Mouse (Mus musculus): ENCODE measurements around the gene Ifna15. TPM values are rescaled to one million over a fixed set of nuclear protein-coding genes. Genes with fewer than 3 reads are reported as not detected.

The Ifna15 gene
- polyA plus RNA-seq, 1 experiment from 2014 or later = not detected

Other genes starting within 250 kb of the Ifna15 start
- 2.1 and 2.5 TPM in 2 replicates for gene Hacd4, start 119.3 kb downstream of the Ifna15 start, polyA plus RNA-seq (2016; fragmentation: Nextera tagmentation; extraction: Ambion mirVana)
- gene Ifnb1, start 35.5 kb downstream of the Ifna15 start, polyA plus RNA-seq (2016; fragmentation: Nextera tagmentation; extraction: Ambion mirVana) = not detected in 2 replicates
- not detected in 2 replicates for gene Ifna14, start 13.6 kb upstream of the Ifna15 start, polyA plus RNA-seq (2016; fragmentation: Nextera tagmentation; extraction: Ambion mirVana)
- gene Ifna9, start 34.1 kb upstream of the Ifna15 start, polyA plus RNA-seq (2016; fragmentation: Nextera tagmentation; extraction: Ambion mirVana) = not detected in 2 replicates
- not detected in 2 replicates for gene Ifna12, start 45.1 kb upstream of the Ifna15 start, polyA plus RNA-seq (2016; fragmentation: Nextera tagmentation; extraction: Ambion mirVana)
- gene C87499, start 76.2 kb upstream of the Ifna15 start, polyA plus RNA-seq (2016; fragmentation: Nextera tagmentation; extraction: Ambion mirVana) = not detected in 2 replicates
- 0.24 TPM in 1 of 2 replicates, not detected in the other for gene Ifna13, start 86.2 kb upstream of the Ifna15 start, polyA plus RNA-seq (2016; fragmentation: Nextera tagmentation; extraction: Ambion mirVana)
- gene Ifna16, start 118.7 kb upstream of the Ifna15 start, polyA plus RNA-seq (2016; fragmentation: Nextera tagmentation; extraction: Ambion mirVana) = not detected in 2 replicates
- gene Ifna2, start 125.7 kb upstream of the Ifna15 start, polyA plus RNA-seq (2016; fragmentation: Nextera tagmentation; extraction: Ambion mirVana) = not detected in 2 replicates
- not detected in 2 replicates for gene Ifnab, start 133.1 kb upstream of the Ifna15 start, polyA plus RNA-seq (2016; fragmentation: Nextera tagmentation; extraction: Ambion mirVana)
- 1.1 and 1.5 TPM in 2 replicates for gene Gm26566, start 163.6 kb upstream of the Ifna15 start, polyA plus RNA-seq (2016; fragmentation: Nextera tagmentation; extraction: Ambion mirVana)
- 82.7 and 106 TPM in 2 replicates for gene Klhl9, start 164.2 kb upstream of the Ifna15 start, polyA plus RNA-seq (2016; fragmentation: Nextera tagmentation; extraction: Ambion mirVana)
- gene Gm13271, start 196.6 kb upstream of the Ifna15 start, polyA plus RNA-seq (2016; fragmentation: Nextera tagmentation; extraction: Ambion mirVana) = 0.33 TPM in 1 of 2 replicates, not detected in the other
- 0.40 and 0.54 TPM in 2 replicates for gene Gm13283, start 201.9 kb upstream of the Ifna15 start, polyA plus RNA-seq (2016; fragmentation: Nextera tagmentation; extraction: Ambion mirVana)
- gene Gm13290, start 215.6 kb upstream of the Ifna15 start, polyA plus RNA-seq (2016; fragmentation: Nextera tagmentation; extraction: Ambion mirVana) = 0.74 and 0.94 TPM in 2 replicates
- not detected in 2 replicates for gene Gm13289, start 218.7 kb upstream of the Ifna15 start, polyA plus RNA-seq (2016; fragmentation: Nextera tagmentation; extraction: Ambion mirVana)
- not detected in 2 replicates for gene Gm13272, start 221.6 kb upstream of the Ifna15 start, polyA plus RNA-seq (2016; fragmentation: Nextera tagmentation; extraction: Ambion mirVana)
- 0.16 and 0.39 TPM in 2 replicates for gene Ifnz, start 223.9 kb upstream of the Ifna15 start, polyA plus RNA-seq (2016; fragmentation: Nextera tagmentation; extraction: Ambion mirVana)
- not detected in 2 replicates for gene Gm13276, start 227.5 kb upstream of the Ifna15 start, polyA plus RNA-seq (2016; fragmentation: Nextera tagmentation; extraction: Ambion mirVana)
- gene Gm13277, start 230.4 kb upstream of the Ifna15 start, polyA plus RNA-seq (2016; fragmentation: Nextera tagmentation; extraction: Ambion mirVana) = not detected in 2 replicates
- not detected in 2 replicates for gene Gm13278, start 233.3 kb upstream of the Ifna15 start, polyA plus RNA-seq (2016; fragmentation: Nextera tagmentation; extraction: Ambion mirVana)
- not detected in 2 replicates for gene Gm13275, start 236.2 kb upstream of the Ifna15 start, polyA plus RNA-seq (2016; fragmentation: Nextera tagmentation; extraction: Ambion mirVana)
- not detected in 2 replicates for gene Gm13279, start 239.2 kb upstream of the Ifna15 start, polyA plus RNA-seq (2016; fragmentation: Nextera tagmentation; extraction: Ambion mirVana)
- 0.28 and 0.48 TPM in 2 replicates for gene Gm13285, start 241.4 kb upstream of the Ifna15 start, polyA plus RNA-seq (2016; fragmentation: Nextera tagmentation; extraction: Ambion mirVana)
- gene Gm13287, start 245.0 kb upstream of the Ifna15 start, polyA plus RNA-seq (2016; fragmentation: Nextera tagmentation; extraction: Ambion mirVana) = not detected in 2 replicates
- gene Gm13288, start 247.3 kb upstream of the Ifna15 start, polyA plus RNA-seq (2016; fragmentation: Nextera tagmentation; extraction: Ambion mirVana) = 0.15 TPM in 1 of 2 replicates, not detected in the other

Data from limb, embryonic 10.5 days (tissue).